Mouse (Mus musculus) limb, embryonic 13.5 days (tissue): ENCODE results near the gene Ctcf. TPM values are rescaled to one million over a fixed set of nuclear protein-coding genes. Genes with fewer than 3 reads are reported as not detected.

Experiments
- ATAC-seq: fragments of 200-750 bp; cut with Nextera tagmentation; 2 replicates; pipeline ENCODE4 v1.8.0; 2017; ENCODE audit warnings: low read depth, moderate number of reproducible peaks, moderate TSS enrichment; ENCODE audit not compliant: low FRiP score
- H3K27ac ChIP-seq: fragments of 300-500 bp; sonication (generic); 2 replicates; pipeline ENCODE4 v1.5.1; 2015; ENCODE audit warnings: inconsistent platforms, mild to moderate bottlenecking, moderate library complexity
- H3K27me3 ChIP-seq: fragments of 300-500 bp; sonication (generic); 2 replicates; pipeline ENCODE4 v1.6.1; 2015; ENCODE audit warnings: mild to moderate bottlenecking, inconsistent platforms
- H3K36me3 ChIP-seq: fragments of 300-500 bp; sonication (generic); 2 replicates; pipeline ENCODE4 v1.6.1; 2015; ENCODE audit warnings: inconsistent platforms, mild to moderate bottlenecking, moderate library complexity
- H3K4me1 ChIP-seq: fragments of 300-500 bp; sonication (generic); 2 replicates; pipeline ENCODE4 v1.6.1; 2015; ENCODE audit warnings: inconsistent platforms
- H3K4me2 ChIP-seq: fragments of 300-500 bp; sonication (generic); replicated peaks from 2 replicates; pipeline ENCODE4 v1.6.1; 2015; ENCODE audit warnings: inconsistent platforms, mild to moderate bottlenecking, moderate library complexity
- H3K4me3 ChIP-seq: fragments of 300-500 bp; sonication (generic); 2 replicates; pipeline ENCODE4 v1.5.1; 2015; ENCODE audit warnings: moderate library complexity, mild to moderate bottlenecking, inconsistent platforms
- H3K9ac ChIP-seq: fragments of 300-500 bp; sonication (generic); 2 replicates; pipeline ENCODE4 v1.6.1; 2015; ENCODE audit warnings: mild to moderate bottlenecking, inconsistent platforms
- H3K9me3 ChIP-seq: fragments of 300-500 bp; sonication (generic); 2 replicates; pipeline ENCODE4 v1.6.1; 2016; ENCODE audit warnings: inconsistent platforms
- WGBS: fragments of 180-500 bp; shearing (Covaris S2); methylation state at CpG from one replicate; pipeline ENCODE4 v1.1.7; 2015; 5-methylcytosine and 5-hydroxymethylcytosine counted together
- polyA plus RNA-seq: library from polyadenylated mRNA; unstranded; fragments of >200 nt; fragmentation: Nextera tagmentation; extraction: Ambion mirVana; gene quantifications from 2 replicates; pipeline ENCODE4 v1.2.1, GENCODE M21; 2015

The Ctcf gene
- polyA plus RNA-seq, 1 experiment from 2014 or later: 140 TPM

DNA sequence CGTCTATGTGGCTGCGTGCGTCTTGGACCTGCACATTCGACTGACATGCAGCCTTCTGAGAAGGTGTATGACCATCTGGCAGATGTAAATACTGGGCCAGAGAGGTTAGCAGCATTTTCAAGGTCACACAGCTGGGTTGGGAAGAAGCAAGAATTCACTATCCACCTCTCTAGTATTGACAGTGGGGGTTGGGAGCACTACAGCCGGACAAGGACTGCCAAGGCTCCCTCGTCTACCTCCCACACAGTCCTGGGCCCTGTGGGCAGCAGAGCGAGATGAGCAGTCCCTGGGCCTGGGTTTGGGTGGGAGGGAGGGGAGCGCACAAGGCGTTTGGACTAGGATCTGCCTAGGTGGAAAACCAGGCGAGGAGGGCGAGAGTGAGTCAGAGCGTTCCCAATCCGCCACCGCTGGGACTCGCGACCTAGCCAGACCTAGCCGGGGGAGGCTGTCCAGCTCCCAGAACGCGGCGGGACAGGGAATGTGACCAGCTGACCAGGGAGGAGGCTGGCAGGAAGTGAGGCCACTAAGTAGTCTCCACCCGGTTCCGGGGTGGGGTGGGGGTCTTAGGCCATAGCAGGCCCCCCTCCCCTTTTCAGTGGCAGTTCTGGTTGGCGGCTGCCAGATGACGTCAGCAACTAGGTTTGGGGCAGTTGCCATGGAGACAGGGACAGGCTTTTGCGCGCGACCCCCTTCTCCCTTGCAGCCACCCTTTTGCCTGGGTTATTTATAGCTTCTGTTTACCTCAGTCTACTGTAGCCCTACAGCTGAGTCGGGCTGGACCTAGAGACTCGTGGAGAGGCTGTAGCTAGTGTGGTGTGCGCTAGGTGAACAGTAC is 30.0 kb upstream of the Ctcf start:
- H3K27me3 ChIP-seq: 0 out of 2 replicates have a peak, but pooled peaks cover 3% of the 10 kb centered on the region
- peak overlapping the region; percentile 87 for H3K27ac ChIP-seq

GRCm38 (mm10) chr8:105607062-105607461 is 29.3 kb upstream of the Ctcf start:
- H3K4me2 ChIP-seq: peak overlapping the region; percentile 80
- H3K9me3 ChIP-seq: no peaks in the 10 kb centered on the region
- peaks cover 29% of the 10 kb centered on the region for H3K4me1 ChIP-seq
- peak overlapping the region; percentile 76 for H3K4me3 ChIP-seq
- 8% methylated on average over 10 of the region's 10 CpGs for WGBS
- H3K27ac ChIP-seq: no peak overlapping the region
- peak overlapping the region; percentile 87 for H3K9ac ChIP-seq
- 0 out of 2 replicates have a peak, but pooled peaks cover 9% of the 10 kb centered on the region for H3K36me3 ChIP-seq
- no peak for ATAC-seq
- H3K27me3 ChIP-seq: peaks cover 8% of the 10 kb centered on the region

More for the DNA sequence above, 30.0 kb upstream of the Ctcf start:
- Histone ChIP-seq H3K36me3 (0 out of 2 replicates have a peak, but pooled peaks cover 9% of the 10 kb centered on the region), H3K4me3 (peak overlapping the region; percentile 76), H3K4me2 (peak overlapping the region; percentile 80), H3K9me3 (no peaks in the 10 kb centered on the region), H3K9ac (peak overlapping the region; percentile 87), H3K4me1 (peaks cover 29% of the 10 kb centered on the region)
- ATAC-seq: peak; percentile 64
- WGBS: 2% methylated on average over 30 of the region's 30 CpGs

GRCm38 (mm10) chr8:105607684-105608083 is 28.7 kb upstream of the Ctcf start:
- Histone ChIP-seq H3K4me3 (no peak overlapping the region), H3K9ac (no peak overlapping the region; the same call in 1 of the 2 replicates), H3K27me3 (peaks cover 14% of the 10 kb centered on the region), H3K4me2 (peak overlapping the region; percentile 80; the same call in 1 of the 2 replicates), H3K9me3 (no peaks in the 10 kb centered on the region), H3K4me1 (peaks cover 31% of the 10 kb centered on the region), H3K27ac (no peak overlapping the region), H3K36me3 (0 out of 2 replicates have a peak, but pooled peaks cover 9% of the 10 kb centered on the region)
- 24% methylated on average over 4 of the region's 4 CpGs for WGBS
- no peak for ATAC-seq

- H3K27me3 ChIP-seq: peaks cover 24% of the 10 kb centered on the region
- H3K36me3 ChIP-seq: 0 out of 2 replicates have a peak, but pooled peaks cover 9% of the 10 kb centered on the region
- ATAC-seq: no peak
- no peak overlapping the region for H3K27ac ChIP-seq
- peaks cover 43% of the 10 kb centered on the region for H3K4me1 ChIP-seq
- WGBS: 75% methylated on average over 2 of the region's 2 CpGs
- no peaks in the 10 kb centered on the region for H3K9me3 ChIP-seq
- no peak overlapping the region for H3K4me2 ChIP-seq
- H3K4me3 ChIP-seq: no peak overlapping the region
- H3K9ac ChIP-seq: no peak overlapping the region
Observed at GRCm38 (mm10) chr8:105609355-105609754, 27.0 kb upstream of the Ctcf start.

DNA sequence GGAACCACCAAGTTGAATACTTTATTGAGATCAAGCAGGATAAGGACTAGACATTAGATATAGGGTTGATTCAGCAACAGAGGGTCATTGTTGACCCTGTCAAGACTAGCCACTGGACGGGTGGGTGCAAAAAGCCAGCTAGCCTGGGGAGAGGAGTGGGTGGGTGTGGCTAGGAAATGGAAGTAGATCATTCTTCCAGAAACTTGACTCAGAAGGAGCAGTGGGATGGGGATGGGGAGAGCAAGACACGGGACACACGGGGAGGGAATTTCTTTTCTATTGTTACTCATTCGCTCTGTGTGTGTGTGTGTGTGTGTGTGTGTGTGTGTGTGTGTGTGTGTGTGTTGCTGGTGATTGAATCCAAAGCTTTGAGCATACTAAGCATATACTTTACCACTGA is 26.6 kb upstream of the Ctcf start:
- Histone ChIP-seq H3K4me3 (no peak overlapping the region), H3K4me2 (no peak overlapping the region), H3K36me3 (peaks cover 11% of the 10 kb centered on the region; the same call in 1 of the 2 replicates), H3K27ac (no peak overlapping the region), H3K9me3 (no peaks in the 10 kb centered on the region), H3K9ac (no peak overlapping the region), H3K27me3 (peaks cover 24% of the 10 kb centered on the region), H3K4me1 (peaks cover 43% of the 10 kb centered on the region)
- 91% methylated on average over 4 of the region's 4 CpGs for WGBS
- ATAC-seq: no peak

DNA sequence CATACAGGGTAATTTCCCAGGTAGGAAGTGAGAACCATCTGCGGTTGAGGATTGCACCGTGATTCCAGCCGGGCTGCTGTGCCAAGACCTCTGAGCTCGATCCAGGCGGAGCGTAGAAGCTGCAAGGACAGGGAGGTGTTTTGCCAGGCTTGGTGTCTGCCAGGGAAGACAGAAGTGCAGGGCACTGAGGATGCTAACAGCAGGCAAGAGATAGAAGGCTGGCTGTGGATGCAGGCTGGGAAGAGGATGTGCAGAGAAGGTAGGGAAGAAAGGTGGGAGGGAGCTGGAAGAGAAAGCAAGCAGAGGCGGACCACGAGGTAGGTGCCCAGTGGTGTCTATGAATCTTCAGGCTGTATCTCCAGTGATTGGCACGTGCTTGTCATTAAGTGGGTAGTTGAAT is 24.5 kb upstream of the Ctcf start:
- no peak overlapping the region for H3K27ac ChIP-seq
- H3K36me3 ChIP-seq: peaks cover 32% of the 10 kb centered on the region
- peaks cover 27% of the 10 kb centered on the region for H3K27me3 ChIP-seq
- ATAC-seq: no peak
- H3K4me2 ChIP-seq: no peak overlapping the region
- peaks cover 34% of the 10 kb centered on the region for H3K4me1 ChIP-seq
- no peaks in the 10 kb centered on the region for H3K9me3 ChIP-seq
- WGBS: 84% methylated on average over 9 of the region's 9 CpGs
- H3K4me3 ChIP-seq: no peak overlapping the region
- no peak overlapping the region for H3K9ac ChIP-seq

- H3K4me3 ChIP-seq: peak overlapping the region; percentile 56
- peak overlapping the region; percentile 53; the same call in 1 of the 2 replicates for H3K9ac ChIP-seq
- no peaks in the 10 kb centered on the region for H3K9me3 ChIP-seq
- ATAC-seq: no peak
- H3K36me3 ChIP-seq: peaks cover 44% of the 10 kb centered on the region
- WGBS: 3% methylated on average over 20 of the region's 20 CpGs
- peaks cover 24% of the 10 kb centered on the region for H3K4me1 ChIP-seq
- no peak overlapping the region for H3K27ac ChIP-seq
- H3K4me2 ChIP-seq: peak overlapping the region; percentile 94
- peaks cover 27% of the 10 kb centered on the region for H3K27me3 ChIP-seq
Observed at GRCm38 (mm10) chr8:105613037-105613436, 23.3 kb upstream of the Ctcf start.

GRCm38 (mm10) chr8:105613830-105614511 is 22.4 kb upstream of the Ctcf start:
- H3K27ac ChIP-seq: no peak overlapping the region
- ATAC-seq: peak; percentile 71
- H3K4me3 ChIP-seq: peak overlapping the region; percentile 56
- H3K9me3 ChIP-seq: no peaks in the 10 kb centered on the region
- peak overlapping the region; percentile 94 for H3K4me2 ChIP-seq
- H3K9ac ChIP-seq: peak overlapping the region; percentile 70
- peaks cover 27% of the 10 kb centered on the region for H3K27me3 ChIP-seq
- peaks cover 53% of the 10 kb centered on the region for H3K36me3 ChIP-seq
- peaks cover 24% of the 10 kb centered on the region for H3K4me1 ChIP-seq
- WGBS: 1% methylated on average over 50 of the region's 50 CpGs

GRCm38 (mm10) chr8:105615942-105616341 is 20.4 kb upstream of the Ctcf start:
- Histone ChIP-seq H3K27ac (no peak overlapping the region), H3K9ac (no peak overlapping the region), H3K27me3 (peaks cover 27% of the 10 kb centered on the region), H3K4me1 (peaks cover 24% of the 10 kb centered on the region), H3K4me3 (no peak overlapping the region), H3K4me2 (no peak overlapping the region), H3K36me3 (peaks cover 65% of the 10 kb centered on the region), H3K9me3 (no peaks in the 10 kb centered on the region)
- WGBS: 88% methylated on average over 9 of the region's 9 CpGs
- no peak for ATAC-seq

DNA sequence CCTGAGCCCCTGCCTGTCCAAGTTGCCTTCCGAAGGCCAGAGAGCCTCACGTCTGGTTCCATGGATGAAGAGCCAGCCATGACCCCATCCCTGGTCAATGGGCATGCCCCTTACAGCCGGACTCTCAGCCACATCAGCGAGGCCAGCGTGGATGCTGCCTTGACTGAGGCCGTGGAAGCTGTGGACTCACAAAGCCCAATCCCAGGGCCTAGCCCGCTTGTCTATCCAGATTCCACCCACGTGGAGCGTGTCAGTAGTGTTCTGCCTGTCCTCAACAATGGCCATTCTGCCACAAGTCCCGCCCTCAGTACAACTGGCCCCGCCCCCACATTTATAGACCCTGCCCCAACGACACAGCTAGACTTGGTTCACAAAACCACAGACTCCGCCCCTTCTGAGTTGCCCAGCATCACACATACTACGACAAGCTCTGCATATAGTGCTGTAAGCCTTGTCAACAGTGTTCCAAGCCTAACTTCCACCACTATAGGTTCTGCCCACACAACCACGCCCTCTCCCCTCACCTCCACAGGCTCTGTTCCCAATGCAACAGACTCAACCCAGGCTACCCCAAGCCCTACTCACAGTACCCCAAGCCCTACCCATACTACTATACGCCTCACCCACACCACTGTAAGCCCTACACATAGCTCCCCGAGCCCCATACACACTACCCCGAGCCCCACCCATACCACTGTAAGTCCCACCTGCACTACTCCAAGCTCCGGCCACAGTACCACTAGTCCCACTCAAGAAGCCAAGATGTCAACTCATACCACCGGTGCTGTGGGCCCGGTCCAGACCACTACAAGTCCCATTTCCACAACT is 18.7 kb upstream of the Ctcf start:
- Histone ChIP-seq H3K4me3 (no peak overlapping the region), H3K36me3 (peaks cover 78% of the 10 kb centered on the region), H3K9me3 (no peaks in the 10 kb centered on the region), H3K9ac (no peak overlapping the region), H3K4me2 (no peak overlapping the region), H3K27me3 (peaks cover 14% of the 10 kb centered on the region; the same call in 1 of the 2 replicates), H3K4me1 (peaks cover 31% of the 10 kb centered on the region), H3K27ac (no peak overlapping the region)
- WGBS: 90% methylated on average over 21 of the region's 21 CpGs
- ATAC-seq: no peak

DNA sequence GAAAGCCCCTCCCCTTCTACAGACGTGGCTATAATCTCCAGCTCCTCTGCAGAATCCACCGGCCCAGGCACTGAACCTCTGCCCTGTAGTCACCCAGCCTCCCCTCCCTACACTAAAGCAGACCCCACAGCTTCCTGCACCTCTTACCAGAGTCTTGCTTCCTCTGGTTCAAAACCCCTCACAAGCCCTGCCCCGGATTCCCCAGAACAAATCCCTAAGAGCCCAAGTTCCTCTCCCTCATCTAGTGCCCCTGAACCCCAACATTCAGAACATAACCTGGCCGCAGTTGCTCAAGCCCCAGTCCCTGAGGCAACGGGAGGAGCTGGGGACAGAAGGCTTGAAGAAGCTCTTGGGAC is 18.1 kb upstream of the Ctcf start:
- no peak for ATAC-seq
- Histone ChIP-seq H3K27ac (no peak overlapping the region), H3K4me2 (no peak overlapping the region), H3K4me1 (peaks cover 32% of the 10 kb centered on the region), H3K4me3 (no peak overlapping the region), H3K36me3 (peaks cover 78% of the 10 kb centered on the region), H3K9ac (no peak overlapping the region), H3K27me3 (0 out of 2 replicates have a peak, but pooled peaks cover 12% of the 10 kb centered on the region), H3K9me3 (no peaks in the 10 kb centered on the region)
- 93% methylated on average over 5 of the region's 5 CpGs for WGBS
